Mouse (Mus musculus): Measurements from ENCODE around the gene Pbx1.

The Pbx1 gene

GRCm38 (mm10) chr1:168428255-168428654, 3.8 kb downstream of the Pbx1 start:
- in situ Hi-C loops (cut with MboI; ENCODE audit: low pct_unique_long_range_greater_than_20kb in 1 of 2, low sequenced_read_pairs in 2 of 2, unreplicated experiment in 1 of 2): no loop called here

- in situ Hi-C loops (cut with MboI; ENCODE audit: low pct_unique_long_range_greater_than_20kb in 1 of 2, low sequenced_read_pairs in 2 of 2, unreplicated experiment in 1 of 2): no loop called here
Observed at GRCm38 (mm10) chr1:168427596-168427995, 4.5 kb downstream of the Pbx1 start.

GRCm38 (mm10) chr1:168426900-168427299, 5.2 kb downstream of the Pbx1 start:
- in situ Hi-C loops (cut with MboI; ENCODE audit: low pct_unique_long_range_greater_than_20kb in 1 of 2, low sequenced_read_pairs in 2 of 2, unreplicated experiment in 1 of 2): no loop called here

GRCm38 (mm10) chr1:168426281-168426680, 5.8 kb downstream of the Pbx1 start:
- in situ Hi-C loops (cut with MboI; ENCODE audit: low pct_unique_long_range_greater_than_20kb in 1 of 2, low sequenced_read_pairs in 2 of 2, unreplicated experiment in 1 of 2): no loop called here

- in situ Hi-C loops (cut with MboI; ENCODE audit: low pct_unique_long_range_greater_than_20kb in 1 of 2, low sequenced_read_pairs in 2 of 2, unreplicated experiment in 1 of 2): no loop called here
Observed at GRCm38 (mm10) chr1:168425017-168425705, 6.9 kb downstream of the Pbx1 start.

- in situ Hi-C loops (cut with MboI; ENCODE audit: low pct_unique_long_range_greater_than_20kb in 1 of 2, low sequenced_read_pairs in 2 of 2, unreplicated experiment in 1 of 2): no loop called here
Observed at GRCm38 (mm10) chr1:168423389-168423930, 8.6 kb downstream of the Pbx1 start.

GRCm38 (mm10) chr1:168418903-168419302, 13.2 kb downstream of the Pbx1 start:
- in situ Hi-C loops (cut with MboI; ENCODE audit: low pct_unique_long_range_greater_than_20kb in 1 of 2, low sequenced_read_pairs in 2 of 2, unreplicated experiment in 1 of 2): no loop called here

- in situ Hi-C loops (cut with MboI; ENCODE audit: low pct_unique_long_range_greater_than_20kb in 1 of 2, low sequenced_read_pairs in 2 of 2, unreplicated experiment in 1 of 2): no loop called here
Observed at GRCm38 (mm10) chr1:168417626-168418025, 14.4 kb downstream of the Pbx1 start.

- in situ Hi-C loops (cut with MboI; ENCODE audit: low pct_unique_long_range_greater_than_20kb in 1 of 2, low sequenced_read_pairs in 2 of 2, unreplicated experiment in 1 of 2): no loop called here
Observed at GRCm38 (mm10) chr1:168416729-168417437, 15.2 kb downstream of the Pbx1 start.

GRCm38 (mm10) chr1:168410611-168411010, 21.5 kb downstream of the Pbx1 start:
- in situ Hi-C loops (cut with MboI; ENCODE audit: low pct_unique_long_range_greater_than_20kb in 1 of 2, low sequenced_read_pairs in 2 of 2, unreplicated experiment in 1 of 2): no loop called here

- in situ Hi-C loops (cut with MboI; ENCODE audit: low pct_unique_long_range_greater_than_20kb in 1 of 2, low sequenced_read_pairs in 2 of 2, unreplicated experiment in 1 of 2): no loop called here
Observed at GRCm38 (mm10) chr1:168410054-168410453, 22.0 kb downstream of the Pbx1 start.

- in situ Hi-C loops (cut with MboI; ENCODE audit: low pct_unique_long_range_greater_than_20kb in 1 of 2, low sequenced_read_pairs in 2 of 2, unreplicated experiment in 1 of 2): no loop called here
Observed at GRCm38 (mm10) chr1:168408757-168409156, 23.3 kb downstream of the Pbx1 start.

- in situ Hi-C loops (cut with MboI; ENCODE audit: low pct_unique_long_range_greater_than_20kb in 1 of 2, low sequenced_read_pairs in 2 of 2, unreplicated experiment in 1 of 2): no loop called here
Observed at GRCm38 (mm10) chr1:168407958-168408357, 24.1 kb downstream of the Pbx1 start.

GRCm38 (mm10) chr1:168406291-168406675, 25.8 kb downstream of the Pbx1 start:
- in situ Hi-C loops (cut with MboI; ENCODE audit: low pct_unique_long_range_greater_than_20kb in 1 of 2, low sequenced_read_pairs in 2 of 2, unreplicated experiment in 1 of 2): no loop called here

- in situ Hi-C loops (cut with MboI; ENCODE audit: low pct_unique_long_range_greater_than_20kb in 1 of 2, low sequenced_read_pairs in 2 of 2, unreplicated experiment in 1 of 2): no loop called here
Observed at GRCm38 (mm10) chr1:168405645-168406290, 26.3 kb downstream of the Pbx1 start.

GRCm38 (mm10) chr1:168403529-168403928, 28.5 kb downstream of the Pbx1 start:
- in situ Hi-C loops (cut with MboI; ENCODE audit: low pct_unique_long_range_greater_than_20kb in 1 of 2, low sequenced_read_pairs in 2 of 2, unreplicated experiment in 1 of 2): no loop called here

GRCm38 (mm10) chr1:168402683-168403082, 29.4 kb downstream of the Pbx1 start:
- in situ Hi-C loops (cut with MboI; ENCODE audit: low pct_unique_long_range_greater_than_20kb in 1 of 2, low sequenced_read_pairs in 2 of 2, unreplicated experiment in 1 of 2): no loop called here

- in situ Hi-C loops (cut with MboI; ENCODE audit: low pct_unique_long_range_greater_than_20kb in 1 of 2, low sequenced_read_pairs in 2 of 2, unreplicated experiment in 1 of 2): no loop called here
Observed at GRCm38 (mm10) chr1:168395523-168396159, 36.4 kb downstream of the Pbx1 start.

- in situ Hi-C loops (cut with MboI; ENCODE audit: low pct_unique_long_range_greater_than_20kb in 1 of 2, low sequenced_read_pairs in 2 of 2, unreplicated experiment in 1 of 2): no loop called here
Observed at GRCm38 (mm10) chr1:168394535-168394934, 37.5 kb downstream of the Pbx1 start.
